Mouse (Mus musculus): ENCODE measurements around the gene Skint3.
"Not testable (repeated sequence)": the region's sequence is repeated elsewhere in the genome, so short reads cannot be mapped to it uniquely, and the experiment has no call there.

The Skint3 gene

DNA sequence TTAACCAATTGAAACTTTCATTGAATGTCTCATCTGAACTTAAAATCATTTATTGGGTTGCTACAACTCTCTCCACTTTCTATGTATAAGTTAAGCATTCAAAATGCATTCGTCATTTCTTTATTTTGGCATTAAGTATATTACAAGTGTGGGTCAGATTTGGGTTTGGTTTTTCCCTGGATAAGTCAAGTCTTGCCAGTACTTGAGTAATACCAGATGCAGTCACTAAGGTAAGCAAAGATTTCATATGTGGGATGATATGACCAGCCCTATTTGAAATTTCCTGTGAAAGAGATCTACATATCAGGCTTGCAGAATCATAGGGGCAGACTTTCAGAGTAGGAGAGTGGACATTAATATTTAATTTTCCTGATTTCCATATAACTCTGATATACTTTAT lies at the start of gene Skint3:
Gene Skint3, plus strand, starts transcription at position 301 of the 400 bp plus-strand sequence.
- DNase-seq: no peak

GRCm38 (mm10) chr4:112243416-112243815 lies 11.4 kb downstream of the Skint3 start:
- DNase-seq: no peak

GRCm38 (mm10) chr4:112243951-112244350 lies 11.9 kb downstream of the Skint3 start:
- DNase-seq: no peak

DNA sequence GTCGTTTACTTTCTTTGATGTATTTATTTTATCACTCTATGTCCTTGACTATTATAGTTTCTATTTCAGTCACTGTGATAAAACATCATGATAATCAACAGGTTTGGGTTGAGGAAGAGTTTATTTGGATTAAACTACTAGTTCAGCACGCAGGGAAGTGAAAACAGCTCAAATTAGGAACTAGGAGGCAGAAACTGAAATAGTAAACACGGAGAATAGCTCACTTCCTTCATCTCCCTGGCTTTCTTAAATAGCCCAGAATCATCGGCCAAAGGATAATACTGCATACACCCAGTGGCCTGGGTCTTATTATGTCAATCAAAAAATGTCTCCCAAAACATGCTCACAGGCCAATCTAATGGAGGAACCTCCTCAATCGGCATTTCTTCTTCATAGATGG lies 24.0 kb downstream of the Skint3 start:
- DNase-seq: no peak

DNA sequence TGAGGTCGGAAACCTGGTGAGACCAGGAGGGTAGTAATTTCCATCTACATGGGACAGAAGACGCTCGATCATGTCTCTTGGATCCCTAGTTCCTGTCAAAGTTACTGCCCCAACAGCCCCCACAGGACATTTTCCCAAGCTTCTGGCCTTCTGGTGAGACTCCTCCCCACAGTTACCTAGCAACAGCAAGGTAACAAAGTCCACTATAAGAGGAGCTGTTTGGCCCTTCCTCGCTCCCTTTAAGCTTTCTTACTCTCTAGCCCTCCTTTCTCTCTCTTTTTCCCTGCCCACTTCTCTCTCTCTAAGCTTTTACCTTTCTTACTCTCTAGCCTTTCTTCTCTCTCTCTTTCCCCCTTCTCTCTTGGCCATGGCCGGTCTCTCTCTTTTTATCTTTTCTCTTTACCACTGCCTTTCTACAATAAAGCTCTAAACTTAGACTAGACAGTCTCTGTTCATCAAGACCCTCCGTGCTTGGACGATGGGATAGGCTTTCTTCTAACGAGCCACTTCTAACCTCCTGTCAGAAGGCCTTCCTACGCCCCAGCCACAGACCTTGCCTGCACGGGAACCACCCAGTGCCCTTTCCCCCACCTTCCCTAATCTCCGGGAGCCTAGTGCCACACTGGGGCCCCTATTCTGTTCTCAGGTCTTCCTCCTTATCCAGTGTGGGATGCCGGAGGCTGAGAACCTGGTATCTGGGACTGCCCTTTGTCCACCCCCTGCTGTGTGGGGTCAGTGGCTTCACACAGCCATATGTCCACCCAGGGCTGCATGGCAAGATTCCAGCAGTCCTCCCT lies 55.3 kb downstream of the Skint3 start:
- no peak for DNase-seq

GRCm38 (mm10) chr4:112288396-112288795 lies 56.4 kb downstream of the Skint3 start:
- no peak for DNase-seq

GRCm38 (mm10) chr4:112302305-112302704 lies 70.3 kb downstream of the Skint3 start:
- no peak for DNase-seq

- DNase-seq: no peak
Measured at GRCm38 (mm10) chr4:112302855-112303509, 70.9 kb downstream of the Skint3 start.

DNA sequence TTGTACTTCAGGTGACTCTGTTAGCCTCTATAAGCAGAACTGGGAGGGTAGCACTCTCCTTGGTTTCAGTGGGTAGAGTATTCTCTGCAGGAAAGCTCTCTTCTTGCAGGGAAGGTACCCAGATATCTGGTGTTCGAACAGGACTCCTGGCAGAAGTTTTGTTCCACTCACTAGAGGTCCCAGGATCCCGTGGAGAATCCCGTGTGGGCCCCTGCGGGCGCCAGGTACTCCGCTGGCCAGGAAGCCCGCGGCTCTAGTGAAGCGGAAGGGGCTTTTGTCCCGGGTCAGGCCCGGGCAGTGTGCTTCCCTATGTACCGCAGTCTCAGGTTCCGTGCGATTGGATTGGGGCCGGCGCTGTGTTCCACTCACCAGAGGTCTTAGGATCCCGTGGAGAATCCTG lies 117.1 kb downstream of the Skint3 start:
- DNase-seq: not testable (repeated sequence)
